Mouse (Mus musculus) liver, embryonic 14.5 days (tissue): ENCODE results near the gene Zcchc9. TPM values are rescaled to one million over a fixed set of nuclear protein-coding genes. Genes with fewer than 3 reads are reported as not detected.

Source experiments
- ATAC-seq: fragments of 200-750 bp; cut with Nextera tagmentation; 2 replicates; pipeline ENCODE4 v1.8.0; 2017; ENCODE audit warnings: moderate number of reproducible peaks, mild to moderate bottlenecking, moderate library complexity; ENCODE audit not compliant: insufficient read depth
- DNase-seq, 3 experiments: peaks; one replicate each; pipeline ENCODE4 v3.0.0-alpha.2; 2012 to 2013; ENCODE audit warnings: low read depth in 3 of 3, low spot score in 3 of 3
- H3K27ac ChIP-seq: fragments of 300-500 bp; sonication (generic); 2 replicates; pipeline ENCODE4 v1.5.1; 2014; ENCODE audit warnings: moderate library complexity, mild to moderate bottlenecking, control low read depth, inconsistent platforms
- H3K27me3 ChIP-seq: fragments of 300-500 bp; sonication (generic); 2 replicates; pipeline ENCODE4 v1.6.1; 2014; ENCODE audit warnings: mild to moderate bottlenecking, low read length, moderate library complexity; ENCODE audit not compliant: control insufficient read depth, insufficient read depth
- H3K36me3 ChIP-seq: fragments of 300-500 bp; sonication (generic); replicated peaks from 2 replicates; pipeline ENCODE4 v1.6.1; 2014; ENCODE audit warnings: low read depth; ENCODE audit not compliant: control insufficient read depth, insufficient read depth
- H3K4me1 ChIP-seq, 2 experiments: fragments of 200-500 bp in 1 of 2; fragments of 300-500 bp in 1 of 2; sonication (generic) in 1 of 2; replicated peaks; 2 replicates each; pipeline ENCODE4 v1.6.1; 2012 to 2014; ENCODE audit warnings: antibody characterized with exemption in 1 of 2, inconsistent platforms in 1 of 2, low read length in 1 of 2; ENCODE audit not compliant: control insufficient read depth in 2 of 2, insufficient read depth in 2 of 2
- H3K4me2 ChIP-seq: fragments of 300-500 bp; sonication (generic); 2 replicates; pipeline ENCODE4 v1.6.1; 2014; ENCODE audit warnings: low read depth, mild to moderate bottlenecking, control low read depth, moderate library complexity
- H3K4me3 ChIP-seq, 2 experiments: fragments of 200-500 bp in 1 of 2; fragments of 300-500 bp in 1 of 2; sonication (generic) in 1 of 2; 2 replicates each; pipeline ENCODE4 v1.5.1; 2012 to 2014; ENCODE audit warnings: low read depth in 2 of 2, low read length in 2 of 2, mild to moderate bottlenecking in 2 of 2, control low read depth in 1 of 2, inconsistent platforms in 1 of 2, moderate library complexity in 1 of 2; ENCODE audit not compliant: insufficient read depth in 1 of 2
- H3K9ac ChIP-seq: fragments of 300-500 bp; sonication (generic); replicated peaks from 2 replicates; pipeline ENCODE4 v1.6.1; 2014; ENCODE audit warnings: mild to moderate bottlenecking, control low read depth, moderate library complexity
- H3K9me3 ChIP-seq: fragments of 300-500 bp; sonication (generic); 2 replicates; pipeline ENCODE4 v1.6.1; 2016; ENCODE audit warnings: low read length, mixed read lengths; ENCODE audit not compliant: control insufficient read depth
- CTCF ChIP-seq: IDR thresholded peaks from 2 replicates; pipeline ENCODE4 v1.5.1; 2016; ENCODE audit warnings: antibody characterized with exemption, low read depth, control low read depth
- EP300 ChIP-seq: IDR thresholded peaks from 2 replicates; pipeline ENCODE4 v1.6.1; 2016; ENCODE audit warnings: antibody characterized with exemption, low read depth
- WGBS: fragments of 180-500 bp; shearing (Covaris S2); extraction: QIAGEN DNeasy Blood & Tissue Kit; methylation state at CpG from one replicate; pipeline ENCODE4 v1.1.7; 2014; ENCODE audit not compliant: insufficient replicate concordance; 5-methylcytosine and 5-hydroxymethylcytosine counted together
- microRNA-seq: library from miRNA; unstranded; fragments of <30 nt; microRNA quantifications from one replicate; pipeline ENCODE4, GENCODE M21; 2016
- polyA plus RNA-seq, 2 experiments: library from polyadenylated mRNA; depleted of rRNA in 1 of 2; stranded (reverse) in 1 of 2; unstranded in 1 of 2; fragments of >200 nt; fragmentation: Nextera tagmentation in 1 of 2; extraction: Ambion mirVana in 1 of 2; gene quantifications; 2 replicates each; pipeline versions ENCODE4 v1.2.1 to v1.2.3; 2012 to 2014

Gene Zcchc9
- polyA plus RNA-seq, 2 experiments = 6.5 to 13.9 TPM

DNA sequence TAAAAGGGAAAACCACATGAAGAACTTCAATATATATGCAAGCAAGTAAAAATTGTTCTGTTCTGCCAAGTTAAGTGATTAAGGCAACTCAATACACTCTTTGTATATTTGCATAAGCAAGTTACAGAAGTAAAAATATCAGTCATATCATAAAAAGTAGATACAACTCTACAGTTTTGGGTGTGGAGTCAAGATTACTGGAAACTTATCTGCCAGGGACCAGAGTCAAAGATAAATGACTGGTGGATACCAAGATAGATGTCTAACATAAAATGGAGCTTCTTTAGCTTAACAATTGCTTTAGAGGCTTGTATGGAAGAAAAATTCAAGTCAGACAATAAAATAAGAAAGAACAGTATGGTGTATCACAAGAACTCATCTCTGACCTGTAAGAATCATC, 52.7 kb downstream of the Zcchc9 start:
- DNase-seq = no peak
- Histone ChIP-seq H3K4me2 (no peak overlapping the region), H3K9ac (no peak overlapping the region), H3K27me3 (no peaks in the 10 kb centered on the region), H3K4me3 (no peak overlapping the region), H3K27ac (no peak overlapping the region), H3K9me3 (no peaks in the 10 kb centered on the region), H3K4me1 (no peaks in the 10 kb centered on the region), H3K36me3 (no peaks in the 10 kb centered on the region)
- TF ChIP-seq CTCF (no peak), EP300 (no peak)
- no peak for ATAC-seq

DNA sequence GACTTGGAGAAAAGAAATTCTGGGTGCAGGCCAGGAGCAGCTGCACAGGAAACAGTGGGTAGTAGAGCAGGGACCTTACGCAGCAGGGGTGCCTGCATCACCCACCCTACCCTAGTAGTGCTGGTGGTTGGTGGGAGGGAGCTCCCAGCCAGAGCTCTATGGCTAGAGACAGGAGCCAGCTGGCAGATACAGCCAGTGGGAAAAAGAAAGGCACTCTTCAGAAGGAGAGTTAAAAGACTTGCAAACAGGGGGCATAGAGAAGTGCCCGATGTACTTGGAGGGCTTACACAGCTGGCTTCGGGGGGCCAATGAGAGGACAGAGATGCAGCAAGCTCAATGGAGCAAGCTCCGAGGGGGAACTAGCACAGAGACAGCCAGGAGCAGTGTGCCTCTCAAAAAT, 53.8 kb downstream of the Zcchc9 start:
- H3K36me3 ChIP-seq = no peaks in the 10 kb centered on the region
- DNase-seq (no peak), ATAC-seq (no peak)
- no peaks in the 10 kb centered on the region for H3K27me3 ChIP-seq
- no peak overlapping the region for H3K27ac ChIP-seq
- TF ChIP-seq CTCF (no peak), EP300 (no peak)
- H3K4me2 ChIP-seq = no peak overlapping the region
- no peak overlapping the region for H3K9ac ChIP-seq
- no peaks in the 10 kb centered on the region for H3K9me3 ChIP-seq
- WGBS = 53% methylated on average over 4 of the region's 4 CpGs
- no peak overlapping the region for H3K4me3 ChIP-seq
- no peaks in the 10 kb centered on the region for H3K4me1 ChIP-seq

DNA sequence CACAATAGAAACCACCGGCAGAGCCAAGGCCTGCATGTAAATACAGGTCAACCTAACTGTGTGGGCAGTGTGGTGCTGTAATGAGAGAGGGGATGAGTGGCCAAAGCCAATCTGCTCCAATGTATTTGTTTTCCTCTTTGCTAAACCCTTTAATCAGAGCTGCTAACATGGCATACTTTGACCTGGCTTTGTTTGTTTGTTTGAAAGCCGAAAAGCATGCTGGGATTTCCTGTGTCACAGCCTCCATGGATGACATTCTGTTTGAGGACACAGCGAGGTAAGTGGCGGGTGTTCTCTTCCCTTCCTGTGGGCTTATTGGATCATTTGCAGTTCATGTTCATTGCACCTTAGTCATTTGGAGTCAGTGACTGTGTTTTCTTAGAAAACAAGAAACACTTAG, 57.5 kb downstream of the Zcchc9 start:
- TF ChIP-seq CTCF (no peak), EP300 (no peak)
- 64% methylated on average over 4 of the region's 4 CpGs for WGBS
- ATAC-seq (no peak), DNase-seq (no peak)
- Histone ChIP-seq H3K36me3 (no peaks in the 10 kb centered on the region), H3K9ac (no peak overlapping the region), H3K9me3 (no peaks in the 10 kb centered on the region), H3K27me3 (no peaks in the 10 kb centered on the region), H3K4me1 (no peaks in the 10 kb centered on the region), H3K27ac (no peak overlapping the region), H3K4me2 (no peak overlapping the region), H3K4me3 (no peak overlapping the region)

DNA sequence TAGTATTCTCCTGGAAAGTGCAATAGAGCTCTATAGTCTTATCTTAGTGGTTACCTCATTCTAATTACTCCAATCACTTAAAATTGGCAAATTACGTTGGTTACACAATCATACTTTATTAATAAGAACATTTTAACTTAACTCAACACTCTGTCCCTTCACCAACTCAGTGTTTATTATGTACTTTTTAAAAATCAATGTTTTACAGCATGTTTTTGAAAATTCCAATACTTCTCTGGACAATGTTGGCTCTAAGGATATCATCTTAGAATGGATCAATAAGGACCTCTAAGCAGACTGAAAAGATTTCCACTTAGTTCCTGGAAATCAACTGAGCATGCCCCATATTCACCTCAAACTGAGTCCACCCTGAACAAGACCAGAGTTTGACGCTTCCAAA, 59.1 kb downstream of the Zcchc9 start:
- Histone ChIP-seq H3K36me3 (no peaks in the 10 kb centered on the region), H3K9ac (no peak overlapping the region), H3K27me3 (no peaks in the 10 kb centered on the region), H3K4me2 (no peak overlapping the region), H3K9me3 (no peaks in the 10 kb centered on the region), H3K4me3 (no peak overlapping the region), H3K4me1 (no peaks in the 10 kb centered on the region), H3K27ac (no peak overlapping the region)
- DNase-seq (no peak), ATAC-seq (no peak)
- TF ChIP-seq EP300 (no peak), CTCF (no peak)
- WGBS = 72% methylated on average over 2 of the region's 2 CpGs

Small RNAs within 50 kb of the gene (microRNA-seq; reads per million reads assigned to microRNA genes)
- not detected for gene Gm27656

Other genes with a start within 250 kb of the Zcchc9 start
- 1.6 and 2.3 TPM in 2 replicates for gene Acot12, start 66.2 kb downstream of the Zcchc9 start, polyA plus RNA-seq (2012; rRNA removed)
- 4.0 and 4.1 TPM in 2 replicates for gene Acot12, start 66.2 kb downstream of the Zcchc9 start, polyA plus RNA-seq (2014; fragmentation: Nextera tagmentation; extraction: Ambion mirVana)
- gene Ckmt2, start 69.2 kb upstream of the Zcchc9 start, polyA plus RNA-seq (2012; rRNA removed) = not detected in 2 replicates
- gene Ckmt2, start 69.2 kb upstream of the Zcchc9 start, polyA plus RNA-seq (2014; fragmentation: Nextera tagmentation; extraction: Ambion mirVana) = not detected in 2 replicates